Mouse (Mus musculus) limb, embryonic 10.5 days (tissue): Measurements from ENCODE around the gene Baz2b. TPM values are rescaled to one million over a fixed set of nuclear protein-coding genes. Genes with fewer than 3 reads are reported as not detected.

Experiments used
- DNase-seq: peaks from one replicate; pipeline ENCODE4 v3.0.0-alpha.2; 2017; ENCODE audit warnings: low spot score
- H3K27ac ChIP-seq: fragments of 300-500 bp; sonication (generic); 2 replicates; pipeline ENCODE4 v1.5.1; 2016; ENCODE audit warnings: mild to moderate bottlenecking
- H3K27me3 ChIP-seq: fragments of 300-500 bp; sonication (generic); 2 replicates; pipeline ENCODE4 v1.6.1; 2016; ENCODE audit warnings: low read depth, mild to moderate bottlenecking; ENCODE audit not compliant: poor library complexity, severe bottlenecking
- H3K36me3 ChIP-seq: fragments of 300-500 bp; sonication (generic); 2 replicates; pipeline ENCODE4 v1.6.1; 2016; ENCODE audit warnings: mild to moderate bottlenecking, moderate library complexity
- H3K4me1 ChIP-seq: fragments of 300-500 bp; sonication (generic); 2 replicates; pipeline ENCODE4 v1.6.1; 2016
- H3K4me3 ChIP-seq: fragments of 300-500 bp; sonication (generic); 2 replicates; pipeline ENCODE4 v1.5.1; 2016; ENCODE audit warnings: mild to moderate bottlenecking, moderate library complexity
- H3K9me3 ChIP-seq: fragments of 300-500 bp; sonication (generic); replicated peaks from 2 replicates; pipeline ENCODE4 v1.6.1; 2016; ENCODE audit warnings: mild to moderate bottlenecking
- WGBS: fragments of 180-500 bp; shearing (Covaris S2); methylation state at CpG from one replicate; pipeline ENCODE4 v1.1.7; 2016; 5-methylcytosine and 5-hydroxymethylcytosine counted together
- polyA plus RNA-seq: library from polyadenylated mRNA; unstranded; fragments of >200 nt; fragmentation: Nextera tagmentation; extraction: Ambion mirVana; gene quantifications from 2 replicates; pipeline ENCODE4 v1.2.1, GENCODE M21; 2016

The Baz2b gene
- polyA plus RNA-seq, 1 experiment from 2014 or later, result 58.8 TPM

- Histone ChIP-seq H3K27ac (no peak overlapping the region), H3K4me3 (no peak overlapping the region), H3K4me1 (peaks cover 9% of the 10 kb centered on the region), H3K27me3 (no peaks in the 10 kb centered on the region), H3K36me3 (peaks cover 62% of the 10 kb centered on the region), H3K9me3 (no peaks in the 10 kb centered on the region)
- no peak for DNase-seq
- WGBS, result 83% methylated on average over 4 of the region's 4 CpGs
Measured at GRCm38 (mm10) chr2:59962579-59962978, 247.1 kb downstream of the Baz2b start.

GRCm38 (mm10) chr2:59960495-59960772 is 249.2 kb downstream of the Baz2b start:
- H3K4me3 ChIP-seq, result no peak overlapping the region
- 91% methylated on average over 2 of the region's 2 CpGs for WGBS
- no peaks in the 10 kb centered on the region for H3K4me1 ChIP-seq
- no peaks in the 10 kb centered on the region for H3K9me3 ChIP-seq
- H3K36me3 ChIP-seq, result peaks cover 66% of the 10 kb centered on the region
- no peak for DNase-seq
- no peak overlapping the region for H3K27ac ChIP-seq
- no peaks in the 10 kb centered on the region for H3K27me3 ChIP-seq

GRCm38 (mm10) chr2:59959668-59960494 is 249.8 kb downstream of the Baz2b start:
- no peak for DNase-seq
- Histone ChIP-seq H3K36me3 (peaks cover 64% of the 10 kb centered on the region), H3K27ac (no peak overlapping the region), H3K4me1 (no peaks in the 10 kb centered on the region), H3K4me3 (no peak overlapping the region), H3K27me3 (no peaks in the 10 kb centered on the region), H3K9me3 (no peaks in the 10 kb centered on the region)
- WGBS, result 89% methylated on average over 14 of the region's 14 CpGs

- H3K36me3 ChIP-seq, result peaks cover 72% of the 10 kb centered on the region
- no peak overlapping the region for H3K27ac ChIP-seq
- no peaks in the 10 kb centered on the region for H3K4me1 ChIP-seq
- H3K4me3 ChIP-seq, result no peak overlapping the region
- no peaks in the 10 kb centered on the region for H3K27me3 ChIP-seq
- DNase-seq, result no peak
- no peaks in the 10 kb centered on the region for H3K9me3 ChIP-seq
- 92% methylated on average over 6 of the region's 6 CpGs for WGBS
Measured at GRCm38 (mm10) chr2:59958543-59958942, 251.1 kb downstream of the Baz2b start.

- Histone ChIP-seq H3K4me3 (no peak overlapping the region), H3K27ac (no peak overlapping the region), H3K36me3 (peaks cover 69% of the 10 kb centered on the region), H3K4me1 (no peaks in the 10 kb centered on the region), H3K27me3 (no peaks in the 10 kb centered on the region), H3K9me3 (no peaks in the 10 kb centered on the region)
- DNase-seq, result no peak
- 89% methylated on average over 7 of the region's 7 CpGs for WGBS
Measured at GRCm38 (mm10) chr2:59955916-59956315, 253.7 kb downstream of the Baz2b start.

GRCm38 (mm10) chr2:59954791-59955190 is 254.8 kb downstream of the Baz2b start:
- DNase-seq, result no peak
- peaks cover 63% of the 10 kb centered on the region for H3K36me3 ChIP-seq

GRCm38 (mm10) chr2:59952286-59953014 is 257.2 kb downstream of the Baz2b start:
- H3K36me3 ChIP-seq, result peaks cover 57% of the 10 kb centered on the region

More at GRCm38 (mm10) chr2:59954791-59955190, 254.8 kb downstream of the Baz2b start:
- no peak overlapping the region for H3K27ac ChIP-seq
- no peaks in the 10 kb centered on the region for H3K4me1 ChIP-seq
- 85% methylated on average over 3 of the region's 3 CpGs for WGBS
- no peak overlapping the region for H3K4me3 ChIP-seq
- no peaks in the 10 kb centered on the region for H3K27me3 ChIP-seq
- H3K9me3 ChIP-seq, result no peaks in the 10 kb centered on the region

GRCm38 (mm10) chr2:59951706-59952105 is 257.9 kb downstream of the Baz2b start:
- WGBS, result 92% methylated on average over 8 of the region's 8 CpGs
- H3K27ac ChIP-seq, result no peak overlapping the region

More at GRCm38 (mm10) chr2:59952286-59953014, 257.2 kb downstream of the Baz2b start:
- DNase-seq, result no peak
- Histone ChIP-seq H3K4me1 (no peaks in the 10 kb centered on the region), H3K4me3 (no peak overlapping the region), H3K9me3 (no peaks in the 10 kb centered on the region), H3K27ac (no peak overlapping the region), H3K27me3 (no peaks in the 10 kb centered on the region)
- 93% methylated on average over 13 of the region's 13 CpGs for WGBS

GRCm38 (mm10) chr2:59951127-59951526 is 258.5 kb downstream of the Baz2b start:
- no peak overlapping the region for H3K4me3 ChIP-seq
- H3K9me3 ChIP-seq, result no peaks in the 10 kb centered on the region
- H3K36me3 ChIP-seq, result peaks cover 51% of the 10 kb centered on the region
- H3K27ac ChIP-seq, result no peak overlapping the region
- no peaks in the 10 kb centered on the region for H3K4me1 ChIP-seq
- H3K27me3 ChIP-seq, result no peaks in the 10 kb centered on the region
- WGBS, result 91% methylated on average over 4 of the region's 4 CpGs
- no peak for DNase-seq

More at GRCm38 (mm10) chr2:59951706-59952105, 257.9 kb downstream of the Baz2b start:
- no peak overlapping the region for H3K4me3 ChIP-seq
- no peaks in the 10 kb centered on the region for H3K27me3 ChIP-seq
- no peaks in the 10 kb centered on the region for H3K9me3 ChIP-seq
- peaks cover 55% of the 10 kb centered on the region for H3K36me3 ChIP-seq
- DNase-seq, result no peak
- H3K4me1 ChIP-seq, result no peaks in the 10 kb centered on the region

- peaks cover 9% of the 10 kb centered on the region; the same call in 1 of the 2 replicates for H3K4me1 ChIP-seq
- H3K9me3 ChIP-seq, result no peaks in the 10 kb centered on the region
- H3K36me3 ChIP-seq, result peaks cover 48% of the 10 kb centered on the region
- H3K27me3 ChIP-seq, result no peaks in the 10 kb centered on the region
- DNase-seq, result peak; percentile 41
- H3K27ac ChIP-seq, result no peak overlapping the region
- no peak overlapping the region for H3K4me3 ChIP-seq
- WGBS, result 28% methylated on average over 9 of the region's 9 CpGs
Measured at GRCm38 (mm10) chr2:59936296-59936695, 273.3 kb downstream of the Baz2b start.

- Histone ChIP-seq H3K4me1 (peaks cover 9% of the 10 kb centered on the region; the same call in 1 of the 2 replicates), H3K27ac (no peak overlapping the region), H3K4me3 (no peak overlapping the region), H3K36me3 (peaks cover 32% of the 10 kb centered on the region), H3K9me3 (no peaks in the 10 kb centered on the region), H3K27me3 (no peaks in the 10 kb centered on the region)
- DNase-seq, result no peak
- whole genome bisulfite sequencing, result 94% methylated on average over 3 of the region's 3 CpGs
Measured at GRCm38 (mm10) chr2:59933129-59933528, 276.5 kb downstream of the Baz2b start.

GRCm38 (mm10) chr2:59932244-59932643 is 277.4 kb downstream of the Baz2b start:
- WGBS, result 89% methylated on average over 4 of the region's 4 CpGs
- no peak overlapping the region for H3K27ac ChIP-seq

GRCm38 (mm10) chr2:59913610-59914009 is 296.0 kb downstream of the Baz2b start:
- Histone ChIP-seq H3K4me1 (no peaks in the 10 kb centered on the region), H3K9me3 (no peaks in the 10 kb centered on the region), H3K27ac (no peak overlapping the region), H3K27me3 (no peaks in the 10 kb centered on the region), H3K4me3 (no peak overlapping the region), H3K36me3 (peaks cover 86% of the 10 kb centered on the region)
- WGBS, result 95% methylated on average over 11 of the region's 11 CpGs
- DNase-seq, result no peak

More at GRCm38 (mm10) chr2:59932244-59932643, 277.4 kb downstream of the Baz2b start:
- H3K9me3 ChIP-seq, result no peaks in the 10 kb centered on the region
- no peaks in the 10 kb centered on the region for H3K27me3 ChIP-seq
- H3K4me1 ChIP-seq, result peaks cover 9% of the 10 kb centered on the region; the same call in 1 of the 2 replicates
- no peak overlapping the region for H3K4me3 ChIP-seq
- no peak for DNase-seq
- H3K36me3 ChIP-seq, result peaks cover 36% of the 10 kb centered on the region
